Mouse (Mus musculus): ENCODE results near the gene Olfr1249.
"Not testable (repeated sequence)": the region's sequence is repeated elsewhere in the genome, so short reads cannot be mapped to it uniquely, and the experiment has no call there.

Gene Olfr1249

DNA sequence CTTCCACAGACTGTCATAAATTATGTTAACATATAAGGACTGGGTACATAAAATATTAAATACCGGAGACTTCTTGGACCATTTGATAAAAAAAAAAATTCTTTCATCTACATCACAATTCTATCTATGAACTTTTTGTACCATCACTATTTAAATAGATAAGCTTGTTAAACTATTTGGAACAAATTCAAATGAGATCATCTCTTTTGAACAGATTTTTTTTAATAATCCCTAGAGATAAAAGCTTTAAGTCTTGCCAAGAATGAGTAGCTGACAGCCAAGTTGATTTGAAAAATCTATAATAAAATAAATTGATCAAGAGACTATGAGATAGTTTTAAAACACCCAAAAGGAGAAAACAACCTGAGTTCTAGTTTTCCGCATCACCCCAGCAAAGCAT lies at the start of gene Olfr1249:
Olfr1249 (minus strand) TSS at position 101 of the 400 bp plus-strand sequence.
- DNase-seq = no peak

DNA sequence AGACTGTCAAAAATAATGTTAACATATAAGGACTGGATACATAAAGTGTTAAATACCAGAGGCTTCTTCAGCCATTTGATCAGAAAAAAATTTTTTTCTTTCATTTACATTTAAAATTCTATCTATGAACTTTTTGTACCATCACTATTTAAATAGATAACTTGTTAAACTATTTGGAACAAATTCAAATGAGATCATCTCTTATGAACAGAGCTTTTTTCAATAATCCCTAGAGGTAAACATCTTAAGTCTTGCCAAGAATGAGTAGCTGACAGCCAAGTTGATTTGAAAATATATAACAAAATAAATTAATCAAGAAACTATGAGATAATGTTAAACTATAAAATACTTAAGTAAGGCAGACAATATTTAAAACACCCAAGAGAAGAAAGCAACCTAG lies 37.1 kb upstream of the Olfr1249 start, which contains the start of gene Olfr1251:
Olfr1251 (minus strand) TSS at position 101 of the 400 bp plus-strand sequence.
- DNase-seq = no peak

DNA sequence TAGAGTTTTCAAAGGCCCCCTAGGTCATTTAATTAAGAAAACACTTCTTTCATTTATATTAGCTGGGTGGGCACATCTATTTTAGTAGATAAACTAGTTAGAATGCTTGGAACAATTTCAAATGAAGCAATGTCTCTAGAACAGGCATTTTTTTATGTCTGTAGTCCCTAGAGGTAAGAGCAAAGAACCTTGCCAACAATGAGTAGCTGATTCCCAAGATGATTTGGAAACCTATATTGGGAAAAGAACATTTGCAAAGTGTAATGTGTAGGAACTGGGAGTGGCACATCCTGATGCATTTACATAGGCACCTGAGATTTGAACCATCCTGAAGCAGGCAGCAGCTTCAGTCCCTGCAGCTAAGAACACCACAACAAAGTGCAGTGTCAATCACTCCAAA lies 26.6 kb upstream of the Olfr1249 start, which contains the start of gene Olfr1250:
Olfr1250 (minus strand) TSS at position 101 of the 400 bp plus-strand sequence.
- DNase-seq = no peak

DNA sequence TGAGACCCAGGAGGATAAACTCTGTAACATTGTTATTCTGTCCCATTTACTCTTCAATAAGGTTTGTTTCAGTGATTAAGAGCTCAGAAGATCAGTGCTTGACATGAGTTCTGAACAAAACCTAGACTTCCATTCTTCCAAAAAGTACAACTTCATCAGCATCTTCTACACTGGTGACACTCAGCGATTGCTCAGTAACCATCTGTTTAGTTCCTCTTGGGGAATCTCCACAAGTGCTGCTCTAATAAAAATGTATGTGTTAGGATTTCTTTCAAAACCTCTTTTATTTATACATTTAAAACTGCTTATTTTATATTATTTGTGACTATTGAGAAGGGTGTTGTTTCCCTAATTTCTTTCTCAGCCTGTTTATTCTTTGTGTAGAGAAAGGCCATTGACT lies 16.6 kb downstream of the Olfr1249 start, which contains the start of gene Olfr1248:
Olfr1248 (minus strand) TSS at position 101 of the 400 bp plus-strand sequence.
- DNase-seq = not testable (repeated sequence)

DNA sequence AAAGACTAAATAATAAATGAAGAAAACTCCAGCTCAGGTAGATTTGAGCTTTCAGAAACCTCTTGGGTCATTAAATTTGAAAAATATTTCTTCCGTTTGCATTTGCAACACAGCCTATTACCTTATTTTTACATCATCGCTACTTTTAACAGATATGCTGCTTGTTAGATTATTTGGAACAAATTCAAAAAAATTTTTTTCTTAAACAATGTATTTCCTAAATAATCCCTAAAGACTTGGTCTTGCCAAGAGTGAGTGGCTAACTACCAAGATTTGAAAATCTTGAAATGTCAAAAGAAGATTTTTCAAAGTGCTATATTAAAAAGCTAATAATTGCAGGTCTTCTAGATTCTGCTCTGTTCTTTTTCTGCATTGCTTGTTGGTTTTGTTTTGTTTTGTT lies 20.8 kb downstream of the Olfr1249 start, which contains the start of gene Olfr1247:
Olfr1247 (minus strand) TSS at position 101 of the 400 bp plus-strand sequence.
- no peak for DNase-seq

DNA sequence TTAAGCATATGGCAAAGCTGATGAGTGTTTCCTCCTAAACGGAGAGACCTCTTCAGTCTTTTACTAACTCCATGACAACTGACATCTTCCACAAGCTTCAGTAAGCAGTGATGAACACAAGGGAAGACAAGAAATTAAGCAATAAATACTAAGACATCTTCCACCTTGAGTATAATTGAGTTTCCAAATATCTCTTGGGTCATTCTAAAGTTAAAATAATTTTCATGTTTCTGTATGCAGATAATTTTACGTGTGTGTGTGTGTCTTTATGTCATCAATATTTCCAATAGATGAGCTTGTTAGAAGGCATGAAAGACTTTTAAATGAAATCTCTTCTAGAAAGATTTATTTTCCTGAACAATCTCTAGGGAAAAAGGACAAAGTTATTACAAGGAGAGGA lies 41.7 kb downstream of the Olfr1249 start, which contains the start of gene Olfr1246:
Olfr1246 (minus strand) TSS at position 101 of the 400 bp plus-strand sequence.
- DNase-seq = no peak
